Mouse (Mus musculus) R1 (cell line): ENCODE measurements around the gene Tgfb1i1.

Experiments
- DNase-seq: peaks from one replicate; pipeline ENCODE4 v3.0.0-alpha.2; 2018; ENCODE audit warnings: low read depth, low spot score

The Tgfb1i1 gene

GRCm38 (mm10) chr7:128288923-128289544 is 42.4 kb downstream of the Tgfb1i1 start:
- no peak for DNase-seq

GRCm38 (mm10) chr7:128294785-128295184 is 48.2 kb downstream of the Tgfb1i1 start:
- no peak for DNase-seq

GRCm38 (mm10) chr7:128296514-128296913 is 49.9 kb downstream of the Tgfb1i1 start:
- DNase-seq: no peak

- DNase-seq: peak; percentile 38
Measured at GRCm38 (mm10) chr7:128297291-128297616, 50.6 kb downstream of the Tgfb1i1 start.

- peak; percentile 77 for DNase-seq
Measured at GRCm38 (mm10) chr7:128297617-128298480, 51.2 kb downstream of the Tgfb1i1 start, which contains the start of gene BC017158. BC017158 (minus strand) TSS chr7:128298170.

GRCm38 (mm10) chr7:128298481-128299342 is 52.1 kb downstream of the Tgfb1i1 start:
- no peak for DNase-seq

- no peak for DNase-seq
Measured at GRCm38 (mm10) chr7:128300952-128301351, 54.3 kb downstream of the Tgfb1i1 start.

- no peak for DNase-seq
Measured at GRCm38 (mm10) chr7:128302151-128302550, 55.5 kb downstream of the Tgfb1i1 start.

GRCm38 (mm10) chr7:128304198-128304597 is 57.6 kb downstream of the Tgfb1i1 start:
- no peak for DNase-seq

- peak; percentile 64 for DNase-seq
Measured at GRCm38 (mm10) chr7:128304907-128305306, 58.3 kb downstream of the Tgfb1i1 start.
